Mouse (Mus musculus) frontal cortex, postnatal 14 days (tissue): Measurements from ENCODE around the gene Cxcl10.

Experiments
- DNase-seq, 2 experiments: peaks; one replicate each; pipeline ENCODE4 v3.0.0; 2022; ENCODE audit warnings: low spot score in 2 of 2

Gene Cxcl10

GRCm38 (mm10) chr5:92321631-92322400, 26.9 kb downstream of the Cxcl10 start:
- no peak for DNase-seq

GRCm38 (mm10) chr5:92318596-92318995, 30.1 kb downstream of the Cxcl10 start:
- no peak for DNase-seq

GRCm38 (mm10) chr5:92318119-92318518, 30.6 kb downstream of the Cxcl10 start:
- DNase-seq = no peak

- no peak for DNase-seq
These were observed 34.9 kb downstream of the Cxcl10 start for GRCm38 (mm10) chr5:92313776-92314175.

GRCm38 (mm10) chr5:92312046-92312715, 36.5 kb downstream of the Cxcl10 start:
- DNase-seq = peak; percentile 56 to 87

- DNase-seq = peak; percentile 93 to 94
These were observed 38.8 kb downstream of the Cxcl10 start, which contains the start of gene Sdad1 for GRCm38 (mm10) chr5:92309681-92310511. TSS of gene Sdad1 (minus strand) at chr5:92310479.

GRCm38 (mm10) chr5:92304291-92304690, 44.4 kb downstream of the Cxcl10 start:
- DNase-seq = no peak

GRCm38 (mm10) chr5:92302149-92302840, 46.4 kb downstream of the Cxcl10 start:
- no peak for DNase-seq
